Mouse (Mus musculus): ENCODE measurements at regions not wholly inside any gene's neighbourhood (a gene's known extent, or its start where the extent isn't known, plus 50 kb on each side); places are given as distances from the start of the nearest gene placed in this dataset.

GRCm38 (mm10) chr4:73542331-73542730 is 65.3 kb upstream of the Gm11238 start:
- DNase-seq (ENCODE audit: low spot score), result no peak

- DNase-seq (ENCODE audit: low spot score), result no peak
These were observed 76.1 kb upstream of the Gm11238 start for GRCm38 (mm10) chr4:73531604-73532003.

GRCm38 (mm10) chr4:73524579-73525208 is 83.0 kb upstream of the Gm11238 start:
- DNase-seq (ENCODE audit: low spot score), result peak; percentile 1

GRCm38 (mm10) chr4:73518742-73519384 is 88.8 kb upstream of the Gm11238 start:
- DNase-seq (ENCODE audit: low spot score), result no peak

- DNase-seq (ENCODE audit: low spot score), result no peak
These were observed 90.1 kb upstream of the Gm11238 start for GRCm38 (mm10) chr4:73517559-73517958.

GRCm38 (mm10) chr4:73516717-73517116 is 91.0 kb upstream of the Gm11238 start:
- no peak for DNase-seq (ENCODE audit: low spot score)

- DNase-seq (ENCODE audit: low spot score), result no peak
These were observed 100.8 kb upstream of the Gm11238 start for GRCm38 (mm10) chr4:73506860-73507259.

- DNase-seq (ENCODE audit: low spot score), result peak; percentile 32
These were observed 84.3 kb upstream of the Gm11487 start for GRCm38 (mm10) chr4:73489199-73489598.

- DNase-seq (ENCODE audit: low spot score), result peak; percentile 71
These were observed 83.6 kb upstream of the Gm11487 start for GRCm38 (mm10) chr4:73488297-73489049.

- DNase-seq (ENCODE audit: low spot score), result no peak
These were observed 63.2 kb upstream of the Gm11487 start for GRCm38 (mm10) chr4:73467982-73468565.
